Mouse (Mus musculus): ENCODE data around the gene Wdr20. TPM values are rescaled to one million over a fixed set of nuclear protein-coding genes. Genes with fewer than 3 reads are reported as not detected.

The Wdr20 gene
- total and polyA plus RNA-seq, 3 experiments = 17.9 to 26.2 (median 22.8) TPM

- Histone ChIP-seq H3K4me3 (replicated peaks in 1 of 3; ENCODE audit: low read depth in 2 of 3, low read length in 2 of 3, poor library complexity in 1 of 3) (peak overlapping the region; percentile 61 to 68 (median 64)), H3K9ac (ENCODE audit: insufficient read depth, low read depth) (peak overlapping the region; percentile 66; the same call in 1 of the 2 replicates), H3K4me2 (ENCODE audit: insufficient read depth, low read depth, poor library complexity, severe bottlenecking) (peak overlapping the region; percentile 82), H3K4me1 (ENCODE audit: control insufficient read depth in 1 of 2, insufficient read depth in 2 of 2) (peaks cover 3 to 28% of the 10 kb centered on the region in 2 experiments; a peak in 2 of 4 replicates), H3K79me2 (replicated peaks; ENCODE audit: control insufficient read depth, extremely low read depth, insufficient read depth, poor library complexity, severe bottlenecking) (no peaks in the 10 kb centered on the region), H3K27ac (ENCODE audit: insufficient read depth, low read depth) (peak overlapping the region; percentile 40; the same call in 1 of the 2 replicates), H3K36me3 (replicated peaks in 1 of 2; ENCODE audit: control insufficient read depth in 1 of 2, insufficient read depth in 1 of 2, low read length in 1 of 2) (no peaks in the 10 kb centered on the region), H3K27me3 (replicated peaks) (no peaks in the 10 kb centered on the region), H3K9me3 (replicated peaks; ENCODE audit: low read length) (no peaks in the 10 kb centered on the region)
- peak; percentile 99 for TF ChIP-seq TBP (conservative IDR thresholded peaks at IDR 0.05; ENCODE audit: low read depth, low read length)
- no peak for TF ChIP-seq CHD1 (IDR thresholded peaks at IDR 0.05; ENCODE audit: low read depth, low read length)
- TF ChIP-seq POLR2A (IDR thresholded peaks at IDR 0.05; ENCODE audit: low read depth, low read length) = peak; percentile 44; the same call in 1 of the 2 replicates
- no peak for TF ChIP-seq RAD21 (IDR thresholded peaks at IDR 0.05; ENCODE audit: low read depth, low read length)
- peak; percentile 98 for TF ChIP-seq ELF1 (IDR thresholded peaks at IDR 0.05; ENCODE audit: low read depth, low read length)
- no peak for TF ChIP-seq ZKSCAN1 (IDR thresholded peaks at IDR 0.05; ENCODE audit: borderline replicate concordance, low read depth, low read length)
- 0 out of 2 replicates have a peak, but pooled peaks have one; percentile 15 for TF ChIP-seq MEF2A (IDR thresholded peaks at IDR 0.05; ENCODE audit: borderline replicate concordance, low read depth, low read length)
- TF ChIP-seq UBTF (IDR thresholded peaks at IDR 0.05; ENCODE audit: low read depth, low read length) = no peak
- peak; percentile 70; the same call in 1 of the 2 replicates for TF ChIP-seq E2F4 (IDR thresholded peaks at IDR 0.05; ENCODE audit: insufficient replicate concordance, low read depth, low read length)
- no peak for TF ChIP-seq PAX5 (IDR thresholded peaks at IDR 0.05; ENCODE audit: low read length)
- no peak for TF ChIP-seq ETS1 (conservative IDR thresholded peaks at IDR 0.05; ENCODE audit: low read depth, low read length)
- TF ChIP-seq POLR2AphosphoS2 (IDR thresholded peaks at IDR 0.05; ENCODE audit: low read depth, low read length) = no peak
- TF ChIP-seq MAFK (IDR thresholded peaks at IDR 0.05; ENCODE audit: insufficient replicate concordance, low read length) = peak; percentile 94
- no peak for TF ChIP-seq MYC (IDR thresholded peaks at IDR 0.05; ENCODE audit: low read depth, low read length)
- TF ChIP-seq MAZ (IDR thresholded peaks at IDR 0.05; ENCODE audit: low read depth, low read length) = 0 out of 2 replicates have a peak, but pooled peaks have one; percentile 3
- TF ChIP-seq SIN3A (IDR thresholded peaks at IDR 0.05; ENCODE audit: low read length) = peak; percentile 15; the same call in 1 of the 2 replicates
- TF ChIP-seq ZC3H11A (IDR thresholded peaks at IDR 0.05; ENCODE audit: low read depth, low read length) = no peak
- TF ChIP-seq HCFC1 (IDR thresholded peaks at IDR 0.05; ENCODE audit: low read depth, low read length) = no peak
- no peak for TF ChIP-seq GABPA (IDR thresholded peaks at IDR 0.05; ENCODE audit: insufficient replicate concordance, low read depth, low read length)
- peak; percentile 71 for TF ChIP-seq NRF1 (IDR thresholded peaks at IDR 0.05; ENCODE audit: low read depth, low read length)
- TF ChIP-seq CTCF (conservative IDR thresholded peaks at IDR 0.05 in 1 of 2, IDR thresholded peaks at IDR 0.05 in 1 of 2; ENCODE audit: low read depth in 2 of 2, low read length in 2 of 2) = no peak
- no peak for TF ChIP-seq EP300 (IDR thresholded peaks at IDR 0.05; ENCODE audit: low read length)
- no peak for TF ChIP-seq MAX (IDR thresholded peaks at IDR 0.05; ENCODE audit: low read length)
- no peak for TF ChIP-seq ZNF384 (IDR thresholded peaks at IDR 0.05; ENCODE audit: low read depth, low read length)
- no peak; the same call in 1 of the 2 replicates for TF ChIP-seq BHLHE40 (IDR thresholded peaks at IDR 0.05; ENCODE audit: low read depth, low read length)
- no peak for TF ChIP-seq SMC3 (IDR thresholded peaks at IDR 0.05; ENCODE audit: low read depth, low read length)
- TF ChIP-seq TCF12 (IDR thresholded peaks at IDR 0.05; ENCODE audit: low read depth, low read length) = 0 out of 2 replicates have a peak, but pooled peaks have one; percentile 22
- TF ChIP-seq CHD2 (IDR thresholded peaks at IDR 0.05; ENCODE audit: low read length) = no peak
- TF ChIP-seq MXI1 (IDR thresholded peaks at IDR 0.05; ENCODE audit: low read depth, low read length) = no peak
- TF ChIP-seq NELFE (IDR thresholded peaks at IDR 0.05; ENCODE audit: low read depth, low read length) = no peak
- no peak for TF ChIP-seq USF2 (conservative IDR thresholded peaks at IDR 0.05; ENCODE audit: low read depth, low read length)
- TF ChIP-seq RCOR1 (conservative IDR thresholded peaks at IDR 0.05; ENCODE audit: low read depth, low read length) = no peak
- peak; percentile 73; the same call in 1 of the 2 replicates for TF ChIP-seq KAT2A (IDR thresholded peaks at IDR 0.05; ENCODE audit: insufficient replicate concordance, low read length)
- TF ChIP-seq IRF4 (IDR thresholded peaks at IDR 0.05; ENCODE audit: low read depth, low read length) = no peak
- TF ChIP-seq ZMIZ1 (IDR thresholded peaks at IDR 0.05; ENCODE audit: low read depth, low read length) = no peak
- TF ChIP-seq JUN (IDR thresholded peaks at IDR 0.05; ENCODE audit: insufficient read depth, low read depth, low read length) = no peak
- TF ChIP-seq USF1 (IDR thresholded peaks at IDR 0.05; ENCODE audit: low read depth, low read length) = no peak
- no peak for TF ChIP-seq JUND (conservative IDR thresholded peaks at IDR 0.05; ENCODE audit: low read depth, low read length)
- DNase-seq (ENCODE audit: extremely low read depth) = peak; percentile 97
- dilution Hi-C loops (cut with MboI; ENCODE audit: extremely low pct_ligation_motif_present, extremely low pct_unique_long_range_greater_than_20kb, low sequenced_read_pairs) = no loop called here
- in situ Hi-C loops (cut with MboI; ENCODE audit: low pct_ligation_motif_present, low pct_unique_long_range_greater_than_20kb, low sequenced_read_pairs) = loop anchor here (10.0 kb wide), 1 partner anchor 111 kb away; the partner anchor contains the start of gene Wdr20
Measured at GRCm38 (mm10) chr12:110845131-110845880, 107.6 kb downstream of the Wdr20 start.

Data from CH12.LX (cell line).